Mouse (Mus musculus) kidney, adult 2 months (tissue): ENCODE results near the gene Nr1d1.

Experiments
- CTCF ChIP-seq: fragments of 200-500 bp; conservative IDR thresholded peaks from 2 replicates; pipeline ENCODE4 v1.5.1; 2011; ENCODE audit warnings: low read depth, mild to moderate bottlenecking, control low read depth, low read length, moderate library complexity, mixed read lengths; ENCODE audit not compliant: insufficient read depth, insufficient read length
- POLR2A ChIP-seq: fragments of 200-500 bp; IDR thresholded peaks from one replicate; pipeline ENCODE4 v1.6.1; 2011; ENCODE audit warnings: low read depth, low read length, control low read depth

DNA sequence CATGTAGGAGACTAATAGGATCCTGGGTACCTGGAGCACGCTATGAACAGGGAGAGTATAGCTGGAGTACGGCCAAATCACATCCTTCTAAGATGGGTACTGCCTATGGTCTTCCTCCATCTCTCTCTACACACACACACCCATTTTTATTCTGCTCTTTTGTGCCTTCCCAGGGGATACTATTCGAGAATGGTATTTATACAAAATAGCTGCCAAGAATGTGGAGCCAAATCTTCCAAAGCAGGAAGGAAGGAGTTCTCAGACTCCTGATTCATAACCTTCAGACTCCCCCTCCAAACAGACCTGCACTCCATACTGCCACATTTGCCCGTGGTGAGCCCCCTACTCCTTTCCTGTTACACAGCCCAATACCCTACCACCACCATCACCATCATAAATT lies 44.4 kb downstream of the Nr1d1 start:
- TF ChIP-seq CTCF, result no peak
- no peak for TF ChIP-seq POLR2A
